Mouse (Mus musculus): Measurements from ENCODE around the gene Gtpbp10.

Gene Gtpbp10

DNA sequence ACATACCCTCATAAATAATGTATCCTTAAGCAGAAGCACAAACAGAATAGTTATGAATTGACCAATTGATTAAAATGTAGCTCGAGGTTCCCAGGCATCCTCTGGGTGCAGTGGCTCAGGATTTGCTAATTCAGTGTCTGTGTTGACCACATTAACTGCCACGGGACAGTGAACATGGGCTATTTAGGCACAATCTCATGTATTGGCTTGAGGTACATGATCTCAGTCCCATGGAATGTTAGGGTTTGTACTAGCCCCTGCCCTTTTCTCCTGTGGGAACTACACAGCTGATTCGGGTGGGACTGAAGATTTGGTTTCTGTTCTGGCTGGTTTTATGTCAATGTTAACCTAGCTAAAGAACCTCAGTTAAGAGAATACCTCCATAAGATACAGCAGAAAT lies 62.9 kb downstream of the Gtpbp10 start:
- DNase-seq (ENCODE audit: low read depth, low spot score), result no peak

DNA sequence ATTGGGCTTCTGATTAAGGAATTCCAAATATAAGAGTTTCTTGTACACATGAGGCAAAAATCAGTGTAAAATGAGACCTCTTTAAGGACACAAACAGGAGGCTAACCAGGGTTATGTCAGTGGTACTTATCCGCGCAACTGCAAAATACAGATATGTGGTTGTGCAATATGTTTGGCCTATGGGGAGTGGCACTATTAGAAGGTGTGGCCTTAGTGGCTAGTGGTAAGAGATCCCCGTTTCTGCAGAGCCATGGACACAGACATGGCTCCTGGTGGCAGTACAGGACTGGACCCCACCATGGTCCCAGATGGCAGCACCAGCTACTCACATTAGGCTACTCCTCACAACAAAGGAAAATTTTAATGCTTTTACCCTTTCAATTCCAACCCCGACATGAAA lies 64.3 kb downstream of the Gtpbp10 start:
- DNase-seq (ENCODE audit: low read depth, low spot score), result no peak

DNA sequence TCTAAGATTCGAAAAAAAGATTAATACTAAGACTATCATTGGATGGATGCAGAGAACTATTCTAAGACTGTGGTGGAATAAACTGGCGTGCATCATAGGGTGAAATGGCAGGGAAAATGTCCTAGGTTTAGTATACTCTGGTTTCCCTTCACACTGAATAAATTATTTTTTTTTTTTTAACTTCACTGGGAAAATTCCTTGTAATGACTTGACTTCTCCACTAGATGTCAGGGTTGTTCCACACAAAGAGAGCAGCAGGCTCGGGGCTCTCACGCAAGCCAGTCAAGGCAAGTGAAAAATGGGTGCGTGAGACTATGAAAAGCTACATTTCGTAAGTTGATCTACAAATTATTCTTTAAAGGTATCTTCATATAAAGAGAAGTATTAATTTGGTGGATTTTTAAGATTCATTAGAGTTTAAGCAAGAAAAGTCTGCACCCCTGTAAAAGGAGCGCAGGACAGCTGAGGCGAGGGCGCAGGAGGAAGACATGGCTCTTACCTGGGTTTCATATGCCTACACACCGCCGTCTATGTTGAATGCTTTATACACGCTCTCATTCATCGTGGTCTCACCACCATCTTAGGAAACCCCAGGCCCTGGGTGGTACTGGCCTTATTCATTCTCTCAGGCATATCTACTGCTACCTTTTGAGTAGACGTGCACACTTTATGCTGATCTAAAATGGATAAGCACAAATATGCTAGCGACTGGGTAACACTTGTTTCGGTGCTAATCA lies 64.9 kb downstream of the Gtpbp10 start:
- DNase-seq (ENCODE audit: low read depth, low spot score), result peak; percentile 75

DNA sequence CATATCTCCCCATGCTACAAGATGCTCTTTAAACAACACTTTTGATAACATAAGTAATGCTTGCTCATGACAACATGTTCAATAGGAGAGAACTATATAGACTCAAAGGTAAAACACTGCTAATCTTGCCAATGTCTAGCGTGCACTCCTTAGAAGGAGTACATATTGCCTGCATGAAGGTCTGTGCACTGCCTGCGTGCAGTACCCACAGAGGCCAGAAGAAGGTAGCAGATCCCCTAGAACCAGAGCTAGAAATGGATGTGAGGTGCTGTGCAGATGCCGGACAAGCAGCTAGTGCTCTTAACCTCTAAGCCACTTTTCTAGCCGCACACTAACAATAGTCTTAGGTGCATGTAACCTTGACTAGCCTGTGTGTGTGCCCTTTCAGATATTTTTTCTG lies 67.2 kb downstream of the Gtpbp10 start:
- no peak for DNase-seq (ENCODE audit: low read depth, low spot score)
